Mouse (Mus musculus): Measurements from ENCODE around the gene Tubb4b.
"Not testable (repeated sequence)": the region's sequence is repeated elsewhere in the genome, so short reads cannot be mapped to it uniquely, and the experiment has no call there.

Gene Tubb4b

GRCm38 (mm10) chr2:25224492-25224765 lies at the start of gene Tubb4b:
Gene Tubb4b (minus strand): TSS chr2:25224702.
- no peak for DNase-seq

- DNase-seq: no peak
Observed at GRCm38 (mm10) chr2:25273010-25273409, 48.5 kb upstream of the Tubb4b start.

- no peak for DNase-seq
Observed at GRCm38 (mm10) chr2:25272515-25272914, 48.0 kb upstream of the Tubb4b start.

DNA sequence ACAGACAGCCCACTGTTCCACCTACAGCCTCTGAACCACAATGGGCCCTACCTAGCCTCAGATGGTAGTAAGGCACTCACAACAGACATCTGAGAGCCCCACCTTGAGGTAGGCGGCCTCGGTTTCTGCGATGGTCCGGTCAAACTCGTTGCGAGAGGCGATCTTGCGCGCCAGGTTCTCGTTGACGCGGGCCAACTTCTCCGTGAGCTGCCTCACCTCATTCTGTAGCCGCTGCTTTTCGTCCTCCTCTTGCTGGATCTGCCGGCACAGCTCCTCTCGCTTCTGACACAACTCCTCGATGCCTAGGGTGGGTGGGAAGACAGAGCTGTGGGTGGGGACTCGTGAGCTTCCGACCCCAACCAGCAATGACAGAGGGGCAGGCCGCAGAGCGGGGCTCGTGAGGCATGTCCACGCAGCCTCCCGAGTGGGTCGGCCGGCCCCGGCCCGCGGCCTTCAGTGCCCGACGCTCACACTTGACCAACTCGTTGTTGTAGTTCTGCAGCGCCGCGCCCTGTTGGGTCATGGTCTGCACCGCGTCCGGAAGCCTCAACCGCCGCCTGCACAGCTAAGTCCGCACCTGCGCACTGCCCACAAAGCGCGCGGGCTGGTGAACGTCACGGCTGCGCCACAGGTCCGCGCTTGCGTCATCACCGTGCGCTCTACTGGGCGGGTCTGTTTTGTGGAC lies 47.5 kb upstream of the Tubb4b start, which contains the start of the genes Ssna1 and Anapc2:
Gene Ssna1, minus strand, starts transcription at position 612 of the 685 bp plus-strand sequence.
Gene Anapc2, plus strand, starts transcription at position 652 of the 685 bp plus-strand sequence.
- peak; percentile 97 for DNase-seq

- no peak for DNase-seq
Observed at GRCm38 (mm10) chr2:25267746-25268309, 43.3 kb upstream of the Tubb4b start.

GRCm38 (mm10) chr2:25267241-25267640 lies 42.7 kb upstream of the Tubb4b start:
- DNase-seq: no peak

DNA sequence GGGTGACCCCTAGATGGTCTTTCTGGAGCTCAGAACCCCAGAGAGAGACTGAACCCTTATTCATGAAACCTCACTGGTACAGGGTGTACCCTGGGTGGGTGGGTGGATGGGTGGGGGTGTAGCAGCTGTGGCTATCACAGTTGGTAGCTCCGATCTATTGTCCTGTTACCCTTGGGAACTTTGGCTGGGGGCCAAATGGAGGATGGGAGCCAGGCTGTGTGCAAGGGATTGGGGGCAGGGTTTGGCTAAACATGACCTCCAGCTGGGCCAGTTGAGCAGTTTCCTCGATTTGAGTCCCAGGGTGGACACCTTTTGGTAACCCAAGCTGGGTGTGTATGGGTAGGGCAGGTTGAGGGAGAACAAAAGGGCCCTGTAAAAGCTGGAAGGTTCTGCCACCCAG lies 42.2 kb upstream of the Tubb4b start:
- no peak for DNase-seq

- DNase-seq: no peak
Observed at GRCm38 (mm10) chr2:25265897-25266656, 41.6 kb upstream of the Tubb4b start.

GRCm38 (mm10) chr2:25264851-25265250 lies 40.3 kb upstream of the Tubb4b start:
- DNase-seq: no peak

DNA sequence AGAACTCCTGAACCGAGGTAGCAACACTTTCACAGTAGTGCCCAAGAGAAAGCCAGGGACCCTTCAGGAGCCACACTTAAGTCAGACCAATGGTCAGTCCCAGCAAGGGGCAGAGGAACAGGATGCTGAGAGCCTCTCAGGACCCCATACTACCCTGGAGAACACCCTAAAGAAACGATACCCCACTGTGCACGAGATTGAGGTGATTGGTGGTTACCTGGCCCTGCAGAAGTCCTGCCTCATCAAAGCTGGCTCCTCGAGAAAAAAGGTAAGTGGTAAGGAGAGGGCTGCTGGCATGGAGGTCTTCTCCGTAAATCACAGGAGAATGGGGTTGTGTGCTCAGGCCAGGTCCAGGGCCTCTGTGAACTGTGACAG lies 39.8 kb upstream of the Tubb4b start:
- no peak for DNase-seq

DNA sequence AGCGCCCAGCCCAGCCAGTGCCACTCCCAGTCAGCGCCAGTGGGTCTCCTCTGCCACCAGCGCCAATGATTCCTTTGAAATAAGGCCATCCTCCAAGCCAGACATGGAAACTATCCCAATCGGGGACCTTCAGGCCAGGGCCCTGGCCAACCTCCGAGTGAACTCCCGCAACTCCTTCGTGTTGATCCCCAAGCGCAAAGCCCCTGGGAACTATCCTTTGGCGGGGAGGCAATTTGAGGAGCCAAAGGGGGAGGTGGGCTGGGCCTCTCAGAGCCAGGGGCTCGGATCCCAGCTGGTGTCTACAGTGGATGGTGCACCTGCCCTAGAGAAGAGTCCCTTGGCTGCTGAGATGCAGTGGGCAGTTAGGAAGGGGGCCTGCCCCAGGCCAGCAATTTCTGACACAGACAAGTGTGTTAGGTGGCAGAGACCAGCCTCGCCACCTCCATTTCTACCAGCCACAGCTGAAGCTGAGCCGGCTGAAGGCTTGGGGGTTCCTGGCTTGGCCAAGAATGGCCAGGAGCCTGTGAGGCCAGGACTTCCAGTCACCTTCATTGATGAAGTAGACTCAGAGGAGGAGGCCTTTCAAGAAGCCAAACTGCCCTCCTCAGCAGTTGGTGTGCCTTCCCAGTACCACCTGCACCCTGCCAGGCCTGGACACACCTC lies 39.3 kb upstream of the Tubb4b start:
- DNase-seq: no peak

- DNase-seq: peak; percentile 61
Observed at GRCm38 (mm10) chr2:25262795-25263622, 38.5 kb upstream of the Tubb4b start.

- peak; percentile 94 for DNase-seq
Observed at GRCm38 (mm10) chr2:25262291-25262767, 37.8 kb upstream of the Tubb4b start, which contains the start of gene Tprn. Gene Tprn (plus strand): TSS chr2:25262618.

DNA sequence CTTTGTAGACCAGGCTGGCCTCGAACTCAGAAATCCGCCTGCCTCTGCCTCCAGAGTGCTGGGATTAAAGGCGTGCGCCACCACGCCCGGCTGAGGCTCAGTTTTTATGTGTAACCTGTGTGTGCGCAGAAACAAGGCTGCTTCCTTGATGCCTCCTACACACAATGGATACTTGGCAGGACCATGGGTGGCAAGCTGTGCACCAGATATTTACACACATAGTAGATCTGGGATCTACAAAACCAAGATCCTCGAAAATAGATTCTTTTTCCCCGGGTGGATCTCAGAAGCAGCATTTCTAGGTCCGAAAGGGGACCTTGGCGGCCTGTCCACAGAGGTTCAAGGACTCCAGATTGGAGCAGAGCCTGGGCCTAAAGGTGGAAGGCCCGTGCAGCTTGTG lies 37.4 kb upstream of the Tubb4b start:
- DNase-seq: no peak

DNA sequence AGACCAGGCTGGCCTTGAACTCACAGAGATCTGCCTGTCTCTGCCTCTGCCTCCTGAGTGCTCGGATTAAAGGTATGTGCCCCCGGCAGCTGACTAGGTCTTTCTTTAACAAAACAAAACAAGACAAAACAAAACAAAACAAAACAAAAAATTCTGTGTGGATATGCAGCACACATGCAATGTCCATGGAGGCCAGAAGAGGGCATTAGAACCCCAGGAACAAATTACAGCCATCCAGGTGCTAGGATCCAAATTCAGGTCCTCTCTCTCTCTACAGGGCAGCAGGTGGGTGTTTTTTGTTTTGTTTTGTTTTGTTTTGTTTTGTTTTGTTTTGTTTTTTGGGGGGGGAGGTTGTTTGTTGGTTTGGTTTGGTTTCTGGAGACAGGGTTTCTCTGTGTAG lies 34.4 kb upstream of the Tubb4b start:
- peak; percentile 25 for DNase-seq

DNA sequence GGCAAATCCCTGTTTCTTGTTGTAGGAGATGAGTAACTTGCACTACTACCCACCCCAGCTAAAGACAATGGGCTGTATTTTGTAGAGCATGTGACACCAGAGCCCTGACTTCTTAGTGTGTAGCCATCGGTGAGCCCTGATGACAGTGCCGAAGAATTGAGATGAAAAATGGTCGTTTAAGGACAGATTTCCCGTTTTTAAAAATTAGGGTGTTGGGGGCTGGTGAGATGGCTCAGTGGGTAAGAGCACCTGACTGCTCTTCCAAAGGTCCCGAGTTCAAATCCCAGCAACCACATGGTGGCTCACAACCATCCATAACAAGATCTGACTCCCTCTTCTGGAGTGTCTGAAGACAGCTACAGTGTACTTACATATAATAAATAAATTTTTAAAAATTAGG lies 32.7 kb upstream of the Tubb4b start:
- not testable (repeated sequence) for DNase-seq

DNA sequence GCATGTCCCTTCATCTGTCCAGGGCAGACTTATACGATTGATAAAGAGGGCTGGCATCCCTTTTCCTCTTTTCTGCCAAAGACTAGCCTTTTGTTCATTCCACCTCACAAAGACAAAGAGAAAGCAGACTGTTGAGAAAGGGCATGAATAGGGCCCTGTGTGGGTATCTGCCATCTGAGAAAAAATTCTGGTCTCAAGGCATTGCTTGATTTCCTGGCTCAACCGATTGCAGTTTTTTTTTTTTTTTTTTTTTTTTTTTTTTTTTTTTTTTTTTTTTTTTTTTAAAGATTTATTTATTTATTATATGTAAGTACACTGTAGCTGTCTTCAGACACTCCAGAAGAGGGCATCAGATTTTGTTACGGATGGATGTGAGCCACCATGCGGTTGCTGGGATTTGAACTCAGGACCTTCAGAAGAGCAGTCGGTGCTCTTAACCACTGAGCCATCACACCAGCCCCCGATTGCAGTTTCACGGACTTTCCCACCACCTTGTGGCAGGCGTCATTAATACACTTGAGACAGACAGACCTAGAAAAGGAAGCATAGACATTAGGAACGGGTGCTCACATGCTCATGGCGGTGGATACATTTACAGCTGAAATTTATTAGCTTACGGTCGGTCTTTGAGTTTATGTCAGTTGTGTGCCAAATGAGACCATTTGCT lies 32.1 kb upstream of the Tubb4b start:
- DNase-seq: peak; percentile 73

DNA sequence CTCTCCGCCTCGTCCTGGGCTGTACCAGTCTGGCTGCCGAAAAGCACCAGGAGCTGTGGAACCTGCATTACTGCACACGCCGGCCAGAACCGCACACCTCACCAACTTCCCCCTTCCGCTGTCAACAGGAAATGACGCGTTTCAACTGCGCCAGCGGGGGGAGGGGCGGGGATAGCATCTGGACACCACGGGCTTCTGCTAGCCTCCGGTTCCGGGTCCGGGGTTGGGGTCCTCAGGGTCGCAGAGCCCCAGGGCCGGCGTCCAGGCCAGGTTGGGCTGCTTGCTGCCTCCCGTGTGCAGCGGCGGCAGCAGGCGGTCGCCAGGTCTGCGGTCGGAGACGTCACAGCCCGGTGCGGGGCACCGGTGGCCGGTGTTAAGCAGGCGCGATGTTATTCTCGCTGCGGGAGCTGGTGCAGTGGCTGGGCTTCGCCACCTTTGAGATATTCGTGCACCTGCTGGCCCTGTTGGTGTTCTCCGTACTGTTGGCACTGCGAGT lies 30.8 kb upstream of the Tubb4b start, which contains the start of gene Tmem203:
Gene Tmem203, plus strand, starts transcription at position 156 of the 496 bp plus-strand sequence.
- DNase-seq: peak; percentile 87

GRCm38 (mm10) chr2:25252331-25252730 lies 27.8 kb upstream of the Tubb4b start:
- peak; percentile 45 for DNase-seq

DNA sequence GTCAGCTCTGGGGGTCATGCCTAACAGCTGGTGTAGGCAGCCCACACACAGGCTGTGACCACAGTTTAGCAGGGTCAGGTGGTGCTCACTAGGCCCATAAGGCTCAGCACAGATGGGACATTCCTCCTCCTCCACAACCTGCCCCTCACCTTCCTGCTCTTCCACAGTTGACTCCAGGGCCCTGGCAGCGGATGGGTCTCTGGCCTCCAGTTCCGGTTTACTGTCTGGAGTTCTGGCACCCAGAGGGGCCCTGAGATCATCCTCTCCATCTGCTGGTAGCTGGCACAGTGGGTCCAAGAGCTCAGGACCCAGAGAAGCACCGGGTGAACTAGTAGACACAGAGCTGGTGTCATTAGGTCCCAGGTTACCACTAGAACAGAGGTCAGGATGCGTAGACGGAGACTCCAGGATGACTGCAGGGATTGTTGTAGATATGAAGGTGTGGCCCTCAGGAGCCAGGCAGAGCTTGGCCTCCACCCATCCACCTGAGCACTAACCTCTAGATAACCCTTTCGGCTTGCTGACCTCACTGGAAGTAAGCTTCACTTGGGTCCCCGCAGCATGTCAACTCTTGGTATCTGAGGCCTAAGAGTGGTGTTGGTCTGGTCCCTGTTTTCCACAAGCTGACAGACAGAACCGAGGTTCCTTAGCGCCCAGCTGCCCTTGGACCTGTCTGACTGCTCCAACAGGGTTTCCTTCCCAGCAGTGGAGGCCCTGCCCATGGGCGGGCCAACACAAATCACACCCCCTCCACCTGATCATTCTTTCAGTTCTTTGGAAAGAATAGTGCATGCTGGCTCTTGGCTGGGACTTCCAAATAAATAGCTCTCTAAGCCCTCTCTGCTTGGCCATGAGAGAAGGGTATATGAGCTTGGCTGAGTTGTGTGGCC lies 21.9 kb upstream of the Tubb4b start, which contains the start of gene AL732309.1:
Gene AL732309.1, minus strand, starts transcription at position 681 of the 890 bp plus-strand sequence.
- DNase-seq: no peak
